Mouse (Mus musculus): Measurements from ENCODE around the gene Rps19bp1. TPM values are rescaled to one million over a fixed set of nuclear protein-coding genes. Genes with fewer than 3 reads are reported as not detected.

Rps19bp1 gene
- polyA plus RNA-seq, 1 experiment from 2014 or later, result 21.2 TPM

GRCm38 (mm10) chr15:80228071-80228800 is 35.9 kb downstream of the Rps19bp1 start:
- Histone ChIP-seq H3K27ac (ENCODE audit: low read length) (no peak overlapping the region), H3K4me1 (ENCODE audit: control insufficient read depth, low read depth, low read length) (peaks cover 6% of the 10 kb centered on the region), H3K27me3 (ENCODE audit: control insufficient read depth, insufficient read depth, low read depth, low read length) (no peaks in the 10 kb centered on the region), H3K4me3 (ENCODE audit: low read depth, low read length) (no peak overlapping the region), H3K4me2 (ENCODE audit: low read depth, low read length) (no peak overlapping the region), H3K9me3 (replicated peaks; ENCODE audit: control insufficient read depth, low read length) (no peaks in the 10 kb centered on the region), H3K9ac (ENCODE audit: low read depth, low read length) (no peak overlapping the region), H3K36me3 (ENCODE audit: control insufficient read depth, insufficient read depth) (no peaks in the 10 kb centered on the region)
- 67% methylated on average over 17 of the region's 17 CpGs for WGBS (ENCODE audit: insufficient replicate concordance)
- ATAC-seq (ENCODE audit: low read depth), result no peak

- Histone ChIP-seq H3K27me3 (ENCODE audit: control insufficient read depth, insufficient read depth, low read depth, low read length) (no peaks in the 10 kb centered on the region), H3K4me2 (ENCODE audit: low read depth, low read length) (no peak overlapping the region), H3K27ac (ENCODE audit: low read length) (no peak overlapping the region), H3K4me3 (ENCODE audit: low read depth, low read length) (no peak overlapping the region), H3K9ac (ENCODE audit: low read depth, low read length) (no peak overlapping the region), H3K9me3 (replicated peaks; ENCODE audit: control insufficient read depth, low read length) (no peaks in the 10 kb centered on the region), H3K4me1 (ENCODE audit: control insufficient read depth, low read depth, low read length) (peaks cover 2% of the 10 kb centered on the region; the same call in 1 of the 2 replicates), H3K36me3 (ENCODE audit: control insufficient read depth, insufficient read depth) (no peaks in the 10 kb centered on the region)
- peak; percentile 64 for ATAC-seq (ENCODE audit: low read depth)
- WGBS (ENCODE audit: insufficient replicate concordance), result 47% methylated on average over 2 of the region's 2 CpGs
These were observed 38.3 kb downstream of the Rps19bp1 start for GRCm38 (mm10) chr15:80225796-80226195.

GRCm38 (mm10) chr15:80225208-80225607 is 38.9 kb downstream of the Rps19bp1 start:
- Histone ChIP-seq H3K4me1 (ENCODE audit: control insufficient read depth, low read depth, low read length) (peaks cover 2% of the 10 kb centered on the region; the same call in 1 of the 2 replicates), H3K27ac (ENCODE audit: low read length) (no peak overlapping the region), H3K27me3 (ENCODE audit: control insufficient read depth, insufficient read depth, low read depth, low read length) (no peaks in the 10 kb centered on the region), H3K9me3 (replicated peaks; ENCODE audit: control insufficient read depth, low read length) (no peaks in the 10 kb centered on the region), H3K36me3 (ENCODE audit: control insufficient read depth, insufficient read depth) (no peaks in the 10 kb centered on the region), H3K4me2 (ENCODE audit: low read depth, low read length) (no peak overlapping the region), H3K9ac (ENCODE audit: low read depth, low read length) (no peak overlapping the region), H3K4me3 (ENCODE audit: low read depth, low read length) (no peak overlapping the region)
- WGBS (ENCODE audit: insufficient replicate concordance), result 14% methylated on average over 9 of the region's 9 CpGs
- peak; percentile 72 for ATAC-seq (ENCODE audit: low read depth)

- Histone ChIP-seq H3K36me3 (ENCODE audit: control insufficient read depth, insufficient read depth) (no peaks in the 10 kb centered on the region), H3K27ac (ENCODE audit: low read length) (no peak overlapping the region), H3K4me3 (ENCODE audit: low read depth, low read length) (no peak overlapping the region), H3K27me3 (ENCODE audit: control insufficient read depth, insufficient read depth, low read depth, low read length) (no peaks in the 10 kb centered on the region), H3K9ac (ENCODE audit: low read depth, low read length) (no peak overlapping the region), H3K4me2 (ENCODE audit: low read depth, low read length) (no peak overlapping the region), H3K4me1 (ENCODE audit: control insufficient read depth, low read depth, low read length) (peaks cover 4% of the 10 kb centered on the region), H3K9me3 (replicated peaks; ENCODE audit: control insufficient read depth, low read length) (no peaks in the 10 kb centered on the region)
- 71% methylated on average over 7 of the region's 7 CpGs for WGBS (ENCODE audit: insufficient replicate concordance)
- no peak for ATAC-seq (ENCODE audit: low read depth)
These were observed 40.4 kb downstream of the Rps19bp1 start for GRCm38 (mm10) chr15:80223751-80224150.

GRCm38 (mm10) chr15:80221031-80221430 is 43.1 kb downstream of the Rps19bp1 start:
- no peak overlapping the region for H3K9ac ChIP-seq (ENCODE audit: low read depth, low read length)
- no peaks in the 10 kb centered on the region for H3K9me3 ChIP-seq (replicated peaks; ENCODE audit: control insufficient read depth, low read length)
- no peak overlapping the region for H3K4me3 ChIP-seq (ENCODE audit: low read depth, low read length)
- H3K36me3 ChIP-seq (ENCODE audit: control insufficient read depth, insufficient read depth), result no peaks in the 10 kb centered on the region
- ATAC-seq (ENCODE audit: low read depth), result no peak
- H3K27ac ChIP-seq (ENCODE audit: low read length), result no peak overlapping the region
- H3K4me1 ChIP-seq (ENCODE audit: control insufficient read depth, low read depth, low read length), result peaks cover 4% of the 10 kb centered on the region
- H3K4me2 ChIP-seq (ENCODE audit: low read depth, low read length), result no peak overlapping the region
- 53% methylated on average over 8 of the region's 8 CpGs for WGBS (ENCODE audit: insufficient replicate concordance)
- no peaks in the 10 kb centered on the region for H3K27me3 ChIP-seq (ENCODE audit: control insufficient read depth, insufficient read depth, low read depth, low read length)

- ATAC-seq (ENCODE audit: low read depth), result no peak
- Histone ChIP-seq H3K4me3 (ENCODE audit: low read depth, low read length) (no peak overlapping the region), H3K36me3 (ENCODE audit: control insufficient read depth, insufficient read depth) (no peaks in the 10 kb centered on the region), H3K9ac (ENCODE audit: low read depth, low read length) (no peak overlapping the region), H3K4me2 (ENCODE audit: low read depth, low read length) (peak overlapping the region; percentile 7; the same call in 1 of the 2 replicates), H3K9me3 (replicated peaks; ENCODE audit: control insufficient read depth, low read length) (no peaks in the 10 kb centered on the region), H3K4me1 (ENCODE audit: control insufficient read depth, low read depth, low read length) (peaks cover 2% of the 10 kb centered on the region), H3K27me3 (ENCODE audit: control insufficient read depth, insufficient read depth, low read depth, low read length) (no peaks in the 10 kb centered on the region), H3K27ac (ENCODE audit: low read length) (no peak overlapping the region)
- 36% methylated on average over 4 of the region's 4 CpGs for WGBS (ENCODE audit: insufficient replicate concordance)
These were observed 44.1 kb downstream of the Rps19bp1 start for GRCm38 (mm10) chr15:80219705-80220657.

- no peaks in the 10 kb centered on the region for H3K9me3 ChIP-seq (replicated peaks; ENCODE audit: control insufficient read depth, low read length)
- H3K27me3 ChIP-seq (ENCODE audit: control insufficient read depth, insufficient read depth, low read depth, low read length), result no peaks in the 10 kb centered on the region
- no peak overlapping the region for H3K4me3 ChIP-seq (ENCODE audit: low read depth, low read length)
- no peak overlapping the region for H3K9ac ChIP-seq (ENCODE audit: low read depth, low read length)
- WGBS (ENCODE audit: insufficient replicate concordance), result 15% methylated on average over 14 of the region's 14 CpGs
- peak overlapping the region; percentile 7; the same call in 1 of the 2 replicates for H3K4me2 ChIP-seq (ENCODE audit: low read depth, low read length)
- H3K27ac ChIP-seq (ENCODE audit: low read length), result no peak overlapping the region
- ATAC-seq (ENCODE audit: low read depth), result 0 out of 2 replicates have a peak, but pooled peaks have one; percentile 9
- no peaks in the 10 kb centered on the region for H3K36me3 ChIP-seq (ENCODE audit: control insufficient read depth, insufficient read depth)
- H3K4me1 ChIP-seq (ENCODE audit: control insufficient read depth, low read depth, low read length), result peaks cover 2% of the 10 kb centered on the region
These were observed 44.9 kb downstream of the Rps19bp1 start for GRCm38 (mm10) chr15:80219211-80219610.

GRCm38 (mm10) chr15:80217476-80217875 is 46.6 kb downstream of the Rps19bp1 start:
- Histone ChIP-seq H3K4me1 (ENCODE audit: control insufficient read depth, low read depth, low read length) (peaks cover 2% of the 10 kb centered on the region), H3K9ac (ENCODE audit: low read depth, low read length) (no peak overlapping the region), H3K27me3 (ENCODE audit: control insufficient read depth, insufficient read depth, low read depth, low read length) (no peaks in the 10 kb centered on the region), H3K9me3 (replicated peaks; ENCODE audit: control insufficient read depth, low read length) (no peaks in the 10 kb centered on the region), H3K4me3 (ENCODE audit: low read depth, low read length) (no peak overlapping the region), H3K36me3 (ENCODE audit: control insufficient read depth, insufficient read depth) (no peaks in the 10 kb centered on the region), H3K4me2 (ENCODE audit: low read depth, low read length) (no peak overlapping the region), H3K27ac (ENCODE audit: low read length) (no peak overlapping the region)
- no peak for ATAC-seq (ENCODE audit: low read depth)
- WGBS (ENCODE audit: insufficient replicate concordance), result 65% methylated on average over 10 of the region's 10 CpGs

- H3K27me3 ChIP-seq (ENCODE audit: control insufficient read depth, insufficient read depth, low read depth, low read length), result no peaks in the 10 kb centered on the region
- no peak overlapping the region for H3K4me3 ChIP-seq (ENCODE audit: low read depth, low read length)
- H3K4me2 ChIP-seq (ENCODE audit: low read depth, low read length), result no peak overlapping the region
- peaks cover 2% of the 10 kb centered on the region for H3K4me1 ChIP-seq (ENCODE audit: control insufficient read depth, low read depth, low read length)
- ATAC-seq (ENCODE audit: low read depth), result no peak
- H3K27ac ChIP-seq (ENCODE audit: low read length), result no peak overlapping the region
- H3K9ac ChIP-seq (ENCODE audit: low read depth, low read length), result no peak overlapping the region
- no peaks in the 10 kb centered on the region for H3K36me3 ChIP-seq (ENCODE audit: control insufficient read depth, insufficient read depth)
- no peaks in the 10 kb centered on the region for H3K9me3 ChIP-seq (replicated peaks; ENCODE audit: control insufficient read depth, low read length)
- 32% methylated on average over 9 of the region's 9 CpGs for WGBS (ENCODE audit: insufficient replicate concordance)
These were observed 47.7 kb downstream of the Rps19bp1 start for GRCm38 (mm10) chr15:80216480-80216820.
